ENCODE assay signal across 20 mouse cellular contexts in genomic region chr4:134120916-134121315, GRCm38 (mm10). TPM values are rescaled to one million over a fixed set of nuclear protein-coding genes. Genes with fewer than 3 reads are reported as not detected.
A peak's percentile ranks its signal among the peaks of the same experiment; 100 is the strongest.
DNase-seq lines count a peak whose midpoint lies in the region; ATAC-seq and TF ChIP-seq lines count a peak whose summit lies in the region.
"Had no signal": no experiment of that assay in that cellular context is flagged by ENCODE, and none has a peak within 500 bp of the region (broad histone marks: within the 10 kb centered on the region; RNA-seq: fewer than 3 reads in every experiment).

No protein-coding gene starts in this region.

- no peaks in the 10 kb centered on the region for H3K27me3 ChIP-seq in megakaryocyte, embryonic 14.5 days (replicated peaks)
- H3K27me3 ChIP-seq in ES-Bruce4 (ENCODE audit: control insufficient read depth, insufficient read depth, low read length, poor library complexity, severe bottlenecking): no peaks in the 10 kb centered on the region
- H3K27me3 ChIP-seq in liver, postnatal 0 days (ENCODE audit: insufficient read depth, low read length): no peaks in the 10 kb centered on the region
- no peaks in the 10 kb centered on the region for H3K27me3 ChIP-seq in cerebellum, adult 2 months (ENCODE audit: control insufficient read depth, insufficient read depth, low read length)
- H3K27me3 ChIP-seq: embryonic facial prominence, embryonic 15.5 days; lung, embryonic 15.5 days; midbrain, embryonic 15.5 days; Patski had no signal

- no peak for TF ChIP-seq POLR2A in ES-Bruce4 (IDR thresholded peaks at IDR 0.05; ENCODE audit: insufficient read depth, low read length)
- TF ChIP-seq POLR2A in cerebellum, adult 2 months (IDR thresholded peaks at IDR 0.05; ENCODE audit: borderline replicate concordance, insufficient read depth, low read length): no peak

- TF ChIP-seq EP300 in ES-Bruce4 (IDR thresholded peaks at IDR 0.05; ENCODE audit: insufficient read depth, low read depth, low read length): no peak
- no peak for TF ChIP-seq EP300 in liver, postnatal 0 days (IDR thresholded peaks at IDR 0.05; ENCODE audit: low read depth)

- peak; percentile 10 for DNase-seq in CD4-positive, CD25-positive, alpha-beta regulatory T cell, adult 2 months (ENCODE audit: low read depth, low spot score)
- DNase-seq in liver, postnatal 0 days: no peak
- DNase-seq in heart, postnatal 14 days: no peak
- no peak for DNase-seq in cerebellum, adult 2 months
- DNase-seq: adrenal gland, postnatal 14 days; cerebellum, adult 9-10 months; gastrocnemius, postnatal 25 days; heart, postnatal 10 days; kidney, adult 11 months; kidney, postnatal 36 days had no signal

- H3K9me3 ChIP-seq in megakaryocyte, embryonic 14.5 days: no peaks in the 10 kb centered on the region
- H3K9me3 ChIP-seq in ES-Bruce4 (replicated peaks; ENCODE audit: control insufficient read depth, insufficient read depth, low read length, poor library complexity, severe bottlenecking): no peaks in the 10 kb centered on the region
- H3K9me3 ChIP-seq in liver, postnatal 0 days (ENCODE audit: low read length): no peaks in the 10 kb centered on the region
- H3K9me3 ChIP-seq: embryonic facial prominence, embryonic 15.5 days; forebrain, embryonic 10.5 days; lung, embryonic 15.5 days; midbrain, embryonic 15.5 days had no signal

- peaks cover 100% of the 10 kb centered on the region for H3K4me1 ChIP-seq in megakaryocyte, embryonic 14.5 days
- H3K4me1 ChIP-seq in ES-Bruce4 (ENCODE audit: control insufficient read depth, insufficient read depth, low read length): peaks cover 29% of the 10 kb centered on the region
- peaks cover 45% of the 10 kb centered on the region for H3K4me1 ChIP-seq in liver, postnatal 0 days (ENCODE audit: insufficient read depth)
- H3K4me1 ChIP-seq in cerebellum, adult 2 months (ENCODE audit: control insufficient read depth, insufficient read depth, low read length): peaks cover 9% of the 10 kb centered on the region

- H3K36me3 ChIP-seq in megakaryocyte, embryonic 14.5 days (replicated peaks; ENCODE audit: low read length): peaks cover 47% of the 10 kb centered on the region
- no peaks in the 10 kb centered on the region for H3K36me3 ChIP-seq in ES-Bruce4 (ENCODE audit: control insufficient read depth, insufficient read depth, low read length, poor library complexity, severe bottlenecking)
- no peaks in the 10 kb centered on the region for H3K36me3 ChIP-seq in liver, postnatal 0 days (replicated peaks; ENCODE audit: insufficient read depth, low read length)
- H3K36me3 ChIP-seq: embryonic facial prominence, embryonic 15.5 days; forebrain, embryonic 10.5 days; lung, embryonic 15.5 days; midbrain, embryonic 15.5 days had no signal

- ATAC-seq in CD4-positive, CD25-positive, alpha-beta regulatory T cell, adult 4 months: no peak
- ATAC-seq in megakaryocyte, adult 5-6 weeks (ENCODE audit: poor library complexity, severe bottlenecking): no peak
- no peak for ATAC-seq in liver, postnatal 0 days
- ATAC-seq: midbrain, embryonic 15.5 days; Patski had no signal

- H3K4me2 ChIP-seq in liver, postnatal 0 days (ENCODE audit: low read depth, low read length): no peak overlapping the region
- H3K4me2 ChIP-seq: embryonic facial prominence, embryonic 15.5 days; hindbrain, embryonic 14.5 days; lung, embryonic 15.5 days; midbrain, embryonic 15.5 days had no signal

- 0 out of 2 replicates have a peak overlapping the region, but pooled peaks have one; percentile 15 for H3K9ac ChIP-seq in ES-Bruce4 (ENCODE audit: low read depth, poor library complexity, severe bottlenecking)
- no peak overlapping the region for H3K9ac ChIP-seq in liver, postnatal 0 days (replicated peaks)
- H3K9ac ChIP-seq: embryonic facial prominence, embryonic 15.5 days; hindbrain, embryonic 14.5 days; lung, embryonic 15.5 days; midbrain, embryonic 15.5 days had no signal

- intact Hi-C loops in heart, postnatal 14 days (cut with DNase I): no loop called here

- peak overlapping the region; percentile 22; the same call in 1 of the 2 replicates for H3K27ac ChIP-seq in ES-Bruce4 (ENCODE audit: insufficient read depth, low read length)
- peak overlapping the region; percentile 25; the same call in 1 of the 2 replicates for H3K27ac ChIP-seq in liver, postnatal 0 days (ENCODE audit: low read depth)
- H3K27ac ChIP-seq in cerebellum, adult 2 months (ENCODE audit: insufficient read depth, low read length): no peak overlapping the region
- H3K27ac ChIP-seq: embryonic facial prominence, embryonic 15.5 days; hindbrain, embryonic 14.5 days; lung, embryonic 15.5 days; midbrain, embryonic 15.5 days had no signal

- 57% methylated on average over 4 of the region's 4 CpGs for whole genome bisulfite sequencing in liver, postnatal 0 days (ENCODE audit: insufficient replicate concordance)
- WGBS in cerebellum, adult 2 months: 88% methylated on average over 4 of the region's 4 CpGs

- H3K4me3 ChIP-seq in megakaryocyte, embryonic 14.5 days (replicated peaks): peak overlapping the region; percentile 46
- H3K4me3 ChIP-seq in ES-Bruce4 (ENCODE audit: low read depth, low read length): no peak overlapping the region
- no peak overlapping the region for H3K4me3 ChIP-seq in liver, postnatal 0 days (ENCODE audit: low read depth, low read length)
- H3K4me3 ChIP-seq in cerebellum, adult 2 months (replicated peaks; ENCODE audit: insufficient read depth, low read depth, low read length): no peak overlapping the region
- H3K4me3 ChIP-seq: embryonic facial prominence, embryonic 15.5 days; forebrain, embryonic 10.5 days; lung, embryonic 15.5 days; midbrain, embryonic 15.5 days had no signal

- no peak for TF ChIP-seq CTCF in ES-Bruce4 (IDR thresholded peaks at IDR 0.05; ENCODE audit: low read depth, low read length)
- no peak for TF ChIP-seq CTCF in liver, postnatal 0 days (IDR thresholded peaks at IDR 0.05; ENCODE audit: low read depth)
- no peak for TF ChIP-seq CTCF in cerebellum, adult 2 months (IDR thresholded peaks at IDR 0.05; ENCODE audit: borderline replicate concordance, insufficient read depth, low read depth, low read length)

RNA-seq across cellular contexts. Expression of gene Sh3bgrl3, which starts 7.7 kb away (rescaled TPM):
- 1,000 to 10,000 TPM in 1 of 2 experiments, 100 to 1,000 TPM in 1; 977 to 1,004 TPM for polyA plus RNA-seq in CD4-positive, CD25-positive, alpha-beta regulatory T cell, adult 4 months (2017; shearing (Covaris generic))
- 1,646 and 1,679 TPM in 2 replicates for polyA plus RNA-seq in megakaryocyte, embryonic 14.5 days (2012; ENCODE audit: insufficient read depth, low replicate concordance)
- total RNA-seq in megakaryocyte, adult 5-6 weeks (2015): 1,305 and 1,385 TPM in 2 replicates
- 523 and 622 TPM in 2 replicates for total RNA-seq in megakaryocyte, adult 5-6 weeks (2017)
- polyA plus RNA-seq in ES-Bruce4 (2011; ENCODE audit: insufficient read depth, insufficient read length, low read depth, missing spikeins): 105 and 106 TPM in 2 replicates
- polyA plus RNA-seq in liver, postnatal 0 days (2015; fragmentation: Nextera tagmentation; extraction: Ambion mirVana): 198 and 215 TPM in 2 replicates
- total RNA-seq in heart, postnatal 14 days (2021): 10 to 100 TPM; 47.4 to 51.4 TPM
- polyA plus RNA-seq in cerebellum, adult 2 months (2012; rRNA removed): 238 and 258 TPM in 2 replicates

RNA-seq across cellular contexts. Expression of gene Ubxn11, which starts 18.5 kb away (rescaled TPM):
- 10 to 100 TPM; 31.2 to 54.2 TPM for polyA plus RNA-seq in CD4-positive, CD25-positive, alpha-beta regulatory T cell, adult 4 months (2017; shearing (Covaris generic))
- polyA plus RNA-seq in megakaryocyte, embryonic 14.5 days (2012; ENCODE audit: insufficient read depth, low replicate concordance): 69.8 and 175 TPM in 2 replicates
- total RNA-seq in megakaryocyte, adult 5-6 weeks (2015): 0.89 and 1.8 TPM in 2 replicates
- total RNA-seq in megakaryocyte, adult 5-6 weeks (2017): 1.7 and 2.9 TPM in 2 replicates
- 10.4 and 11.6 TPM in 2 replicates for polyA plus RNA-seq in ES-Bruce4 (2011; ENCODE audit: insufficient read depth, insufficient read length, low read depth, missing spikeins)
- polyA plus RNA-seq in liver, postnatal 0 days (2015; fragmentation: Nextera tagmentation; extraction: Ambion mirVana): 0.88 and 0.99 TPM in 2 replicates
- total RNA-seq in heart, postnatal 14 days (2021): 1 to 10 TPM; 1.4 to 1.7 TPM
- 14.8 and 15.0 TPM in 2 replicates for polyA plus RNA-seq in cerebellum, adult 2 months (2012; rRNA removed)

RNA-seq across cellular contexts. Expression of gene Cd52, which starts 26.0 kb away (rescaled TPM):
- 1,000 to 10,000 TPM; 2,918 to 3,094 TPM for polyA plus RNA-seq in CD4-positive, CD25-positive, alpha-beta regulatory T cell, adult 4 months (2017; shearing (Covaris generic))
- polyA plus RNA-seq in megakaryocyte, embryonic 14.5 days (2012; ENCODE audit: insufficient read depth, low replicate concordance): 77.0 and 307 TPM in 2 replicates
- 2,426 and 2,524 TPM in 2 replicates for total RNA-seq in megakaryocyte, adult 5-6 weeks (2015)
- total RNA-seq in megakaryocyte, adult 5-6 weeks (2017): 3,236 and 3,524 TPM in 2 replicates
- not detected in 2 replicates for polyA plus RNA-seq in ES-Bruce4 (2011; ENCODE audit: insufficient read depth, insufficient read length, low read depth, missing spikeins)
- polyA plus RNA-seq in liver, postnatal 0 days (2015; fragmentation: Nextera tagmentation; extraction: Ambion mirVana): 114 and 125 TPM in 2 replicates
- 10 to 100 TPM in 1 of 2 experiments, 1 to 10 TPM in 1; 3.5 to 10.3 TPM for total RNA-seq in heart, postnatal 14 days (2021)
- polyA plus RNA-seq in cerebellum, adult 2 months (2012; rRNA removed): 2.6 and 2.8 TPM in 2 replicates
- polyA plus RNA-seq: Patski had no signal

Comparison
In these comparisons a context has a peak if more than half of its experiments do, and no peak if none do; other contexts are left out.
1. RNA of gene Cd52, which starts 26.0 kb away (polyA plus RNA-seq): 2,918 to 3,094 TPM in CD4-positive, CD25-positive, alpha-beta regulatory T cell, adult 4 months, 77.0 to 307 TPM in megakaryocyte, embryonic 14.5 days and 114 to 125 TPM in liver, postnatal 0 days; 2.6 to 2.8 TPM in cerebellum, adult 2 months and not detected in ES-Bruce4; every median in the first group is over 10 times any median in the second.